Mouse (Mus musculus) stomach, embryonic 16.5 days (tissue): ENCODE data around the gene Gm8024. TPM values are rescaled to one million over a fixed set of nuclear protein-coding genes. Genes with fewer than 3 reads are reported as not detected.
"Not testable (repeated sequence)": the region's sequence is repeated elsewhere in the genome, so short reads cannot be mapped to it uniquely, and the experiment has no call there.

ENCODE experiments used
- ATAC-seq: fragments of 200-750 bp; cut with Nextera tagmentation; 2 replicates; pipeline ENCODE4 v1.8.0; 2017; ENCODE audit warnings: moderate number of reproducible peaks, moderate TSS enrichment; ENCODE audit not compliant: insufficient read depth, low FRiP score
- H3K27ac ChIP-seq: fragments of 300-500 bp; sonication (generic); 2 replicates; pipeline ENCODE4 v1.5.1; 2014; ENCODE audit warnings: low read length
- H3K27me3 ChIP-seq: fragments of 300-500 bp; sonication (generic); 2 replicates; pipeline ENCODE4 v1.6.1; 2014; ENCODE audit warnings: low read length, control low read depth, mixed read lengths; ENCODE audit not compliant: control insufficient read depth, insufficient read depth
- H3K36me3 ChIP-seq: fragments of 300-500 bp; sonication (generic); 2 replicates; pipeline ENCODE4 v1.6.1; 2014; ENCODE audit warnings: low read length; ENCODE audit not compliant: control insufficient read depth, insufficient read depth
- H3K4me1 ChIP-seq: fragments of 300-500 bp; sonication (generic); 2 replicates; pipeline ENCODE4 v1.6.1; 2014; ENCODE audit warnings: low read length, control low read depth, mixed read lengths; ENCODE audit not compliant: control insufficient read depth, insufficient read depth
- H3K4me2 ChIP-seq: fragments of 300-500 bp; sonication (generic); 2 replicates; pipeline ENCODE4 v1.6.1; 2014; ENCODE audit warnings: low read depth, low read length, mixed read lengths
- H3K4me3 ChIP-seq: fragments of 300-500 bp; sonication (generic); replicated peaks from 2 replicates; pipeline ENCODE4 v1.5.1; 2014; ENCODE audit warnings: mild to moderate bottlenecking, low read length
- H3K9ac ChIP-seq: fragments of 300-500 bp; sonication (generic); 2 replicates; pipeline ENCODE4 v1.6.1; 2014; ENCODE audit warnings: low read length
- H3K9me3 ChIP-seq: fragments of 300-500 bp; sonication (generic); replicated peaks from 2 replicates; pipeline ENCODE4 v1.6.1; 2016; ENCODE audit warnings: low read length, control low read depth; ENCODE audit not compliant: control insufficient read depth
- WGBS: fragments of 180-500 bp; shearing (Covaris S2); extraction: QIAGEN DNeasy Blood & Tissue Kit; methylation state at CpG from one replicate; pipeline ENCODE4 v1.1.7; 2014; 5-methylcytosine and 5-hydroxymethylcytosine counted together
- polyA plus RNA-seq: library from polyadenylated mRNA; unstranded; fragments of >200 nt; fragmentation: Nextera tagmentation; extraction: Ambion mirVana; gene quantifications from 2 replicates; pipeline ENCODE4 v1.2.1, GENCODE M21; 2015

Gene Gm8024
- polyA plus RNA-seq: not detected in 2 replicates

- not testable (repeated sequence) for H3K27me3 ChIP-seq, H3K9me3 ChIP-seq, H3K4me2 ChIP-seq, H3K4me1 ChIP-seq, H3K9ac ChIP-seq, H3K36me3 ChIP-seq, H3K4me3 ChIP-seq, H3K27ac ChIP-seq, ATAC-seq
- 100% methylated on average over 1 of the region's 3 CpGs for WGBS
Observed at GRCm38 (mm10) chr14:42524182-42524581, at the start of gene Gm8024. Gm8024 (minus strand) TSS chr14:42524282.

GRCm38 (mm10) chr14:42543170-42543701 is 19.2 kb upstream of the Gm8024 start:
- H3K27me3 ChIP-seq, H3K9ac ChIP-seq, H3K27ac ChIP-seq, H3K4me3 ChIP-seq, H3K36me3 ChIP-seq, H3K4me2 ChIP-seq, H3K4me1 ChIP-seq, H3K9me3 ChIP-seq, ATAC-seq: not testable (repeated sequence)
- WGBS: 7% methylated on average over 25 of the region's 31 CpGs

GRCm38 (mm10) chr14:42542316-42543169 is 18.5 kb upstream of the Gm8024 start:
- H3K4me1 ChIP-seq, H3K4me3 ChIP-seq, H3K36me3 ChIP-seq, H3K27ac ChIP-seq, H3K4me2 ChIP-seq, H3K27me3 ChIP-seq, ATAC-seq, H3K9me3 ChIP-seq, H3K9ac ChIP-seq: not testable (repeated sequence)
- WGBS: 19% methylated on average over 18 of the region's 29 CpGs

- ATAC-seq, H3K4me3 ChIP-seq, H3K9me3 ChIP-seq: not testable (repeated sequence)
Observed at GRCm38 (mm10) chr14:42502249-42502648, 21.8 kb downstream of the Gm8024 start, which contains the start of gene Gm8020. Gm8020 (minus strand) TSS chr14:42502349.

More at GRCm38 (mm10) chr14:42502249-42502648, 21.8 kb downstream of the Gm8024 start, which contains the start of gene Gm8020:
- H3K4me1 ChIP-seq, H3K4me2 ChIP-seq, H3K36me3 ChIP-seq, H3K9ac ChIP-seq, H3K27ac ChIP-seq, H3K27me3 ChIP-seq: not testable (repeated sequence)
- WGBS: 85% methylated on average over 2 of the region's 3 CpGs

Other genes starting within 250 kb of the Gm8024 start
- not detected in 2 replicates for gene Gm9611, start 226.9 kb downstream of the Gm8024 start, polyA plus RNA-seq
- not detected in 2 replicates for gene Gm7995, start 214.1 kb downstream of the Gm8024 start, polyA plus RNA-seq
- not detected in 2 replicates for gene Gm8005, start 84.6 kb downstream of the Gm8024 start, polyA plus RNA-seq
- gene Gm8011, start 60.4 kb downstream of the Gm8024 start, polyA plus RNA-seq: not detected in 2 replicates
- not detected in 2 replicates for gene Gm8020, start 21.9 kb downstream of the Gm8024 start, polyA plus RNA-seq
- not detected in 2 replicates for gene Gm17124, start 75.6 kb upstream of the Gm8024 start, polyA plus RNA-seq
- gene Gm3633, start 117.6 kb upstream of the Gm8024 start, polyA plus RNA-seq: not detected in 2 replicates
- not detected in 2 replicates for gene Gm10378, start 131.7 kb upstream of the Gm8024 start, polyA plus RNA-seq
- gene Gm3015, start 244.5 kb upstream of the Gm8024 start, polyA plus RNA-seq: not detected in 2 replicates